Mouse (Mus musculus) kidney, adult 11 months (tissue): Measurements from ENCODE around the gene 9430097D07Rik.

Experiments
- DNase-seq: peaks from one replicate; pipeline ENCODE4 v3.0.0; 2022

The 9430097D07Rik gene

DNA sequence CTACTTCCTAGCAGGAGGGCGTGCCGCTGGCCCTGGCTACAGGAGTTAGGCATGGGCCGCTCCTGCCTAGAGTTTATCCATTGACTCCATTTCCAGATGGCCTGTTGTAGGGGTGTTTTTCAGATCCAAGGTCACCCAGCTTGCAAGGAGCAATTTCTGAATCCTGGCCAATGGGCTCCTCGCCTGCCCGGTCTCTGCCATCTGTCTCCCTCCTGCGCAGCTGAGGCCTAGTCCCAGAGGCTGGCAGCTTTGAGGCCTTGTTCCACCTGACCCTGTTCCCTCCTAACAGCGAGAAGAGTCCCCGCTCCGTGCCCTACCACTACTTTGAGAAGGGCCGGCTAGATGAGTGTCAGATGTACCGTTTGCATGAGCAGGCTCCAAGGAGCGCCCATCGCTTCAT is 21.2 kb upstream of the 9430097D07Rik start:
- DNase-seq, result no peak

DNA sequence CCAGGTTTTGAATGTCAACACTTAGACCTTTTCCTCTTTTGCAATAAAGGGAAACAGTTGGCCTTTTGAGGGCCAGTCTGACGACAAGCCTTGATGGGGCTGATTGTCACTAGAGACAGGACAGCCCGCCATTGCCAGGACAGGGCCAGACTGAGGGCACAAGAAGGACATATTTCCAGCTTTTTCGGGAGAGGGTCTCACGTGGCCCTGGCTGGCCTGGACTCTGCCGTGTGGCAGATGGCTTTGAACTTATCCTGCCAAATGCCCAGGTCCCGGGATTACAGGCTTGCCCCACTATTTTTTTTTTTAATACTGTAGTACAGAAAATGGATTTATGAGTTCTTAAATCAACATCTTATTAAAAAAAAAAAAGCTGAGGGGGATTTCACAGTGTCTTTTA is 15.8 kb upstream of the 9430097D07Rik start:
- DNase-seq, result no peak

DNA sequence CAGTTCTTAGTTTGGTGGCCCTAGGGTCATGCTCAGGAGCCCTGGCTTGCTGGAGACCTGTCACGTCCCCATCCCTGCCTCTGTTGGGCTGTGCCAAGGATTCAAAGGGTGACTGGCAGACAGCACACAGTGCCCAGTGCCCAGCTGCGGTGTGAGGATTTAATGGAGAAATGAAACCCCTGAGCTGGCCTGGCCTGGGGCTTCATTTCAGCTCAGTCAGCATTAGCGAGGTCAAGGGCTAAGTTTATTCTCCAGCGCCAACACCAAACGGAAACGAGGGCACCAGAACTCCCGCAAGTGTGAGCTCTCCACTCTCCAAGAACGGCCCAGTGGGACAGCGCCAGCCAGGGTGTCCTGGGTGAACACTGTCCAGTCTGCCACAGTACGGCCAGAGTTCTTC is 14.7 kb upstream of the 9430097D07Rik start:
- DNase-seq, result no peak

DNA sequence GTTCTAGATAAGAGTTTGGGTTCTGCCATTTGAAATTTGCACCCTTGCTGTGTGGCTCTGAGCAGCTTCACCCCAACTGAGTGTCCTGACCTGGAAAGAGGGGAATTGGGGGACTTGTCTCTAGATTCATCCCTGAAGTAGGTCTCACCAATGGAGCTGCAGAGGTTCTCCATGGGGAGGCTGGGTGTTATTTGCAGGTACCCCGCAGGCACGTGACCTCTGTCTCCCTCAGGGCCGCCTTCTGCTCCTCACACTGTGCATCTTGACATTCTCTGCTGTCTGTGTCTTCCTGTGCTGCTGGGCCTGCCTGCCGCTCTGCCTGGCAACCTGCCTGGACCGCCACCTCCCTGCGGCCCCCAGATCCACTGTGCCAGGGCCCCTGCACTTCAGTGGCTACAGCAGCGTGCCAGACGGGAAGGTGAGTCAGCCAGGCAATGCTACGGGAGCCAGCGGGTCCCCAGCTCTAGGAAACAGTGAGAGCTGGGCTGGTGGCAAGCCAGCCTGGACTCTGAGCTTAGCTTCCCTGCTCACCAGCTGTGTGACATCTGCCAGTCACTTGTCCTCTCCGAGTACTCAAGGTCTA is 13.8 kb upstream of the 9430097D07Rik start:
- DNase-seq, result no peak

DNA sequence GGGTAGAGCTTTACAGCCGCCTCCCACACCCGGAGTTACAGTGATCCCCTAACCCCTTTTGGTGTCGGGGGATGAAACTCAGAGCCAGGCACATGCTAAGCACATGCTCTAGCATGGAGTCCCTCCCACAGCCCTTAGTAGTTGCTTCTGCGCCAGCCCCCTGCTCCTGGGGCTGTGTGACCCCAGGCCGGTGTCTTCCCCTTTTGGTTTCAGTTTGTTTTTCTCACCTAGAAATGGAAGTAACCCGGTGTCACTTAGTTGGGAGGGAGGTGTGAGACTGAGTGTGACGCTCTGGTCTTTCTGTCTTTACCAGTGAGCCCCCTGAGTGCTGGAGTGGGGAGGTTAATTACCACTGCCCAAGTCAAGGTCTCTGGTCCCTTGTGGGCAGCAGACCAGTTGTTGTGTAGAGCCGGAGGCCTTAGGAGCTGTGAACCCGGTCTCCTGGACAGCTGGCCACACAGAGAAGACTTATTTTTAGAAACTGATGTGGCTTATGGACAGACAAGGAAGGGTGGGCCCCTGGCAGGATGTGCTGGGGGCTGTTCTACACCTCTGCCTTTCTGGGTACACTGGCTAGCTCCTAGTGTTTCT is 12.3 kb upstream of the 9430097D07Rik start:
- peak; percentile 51 for DNase-seq

DNA sequence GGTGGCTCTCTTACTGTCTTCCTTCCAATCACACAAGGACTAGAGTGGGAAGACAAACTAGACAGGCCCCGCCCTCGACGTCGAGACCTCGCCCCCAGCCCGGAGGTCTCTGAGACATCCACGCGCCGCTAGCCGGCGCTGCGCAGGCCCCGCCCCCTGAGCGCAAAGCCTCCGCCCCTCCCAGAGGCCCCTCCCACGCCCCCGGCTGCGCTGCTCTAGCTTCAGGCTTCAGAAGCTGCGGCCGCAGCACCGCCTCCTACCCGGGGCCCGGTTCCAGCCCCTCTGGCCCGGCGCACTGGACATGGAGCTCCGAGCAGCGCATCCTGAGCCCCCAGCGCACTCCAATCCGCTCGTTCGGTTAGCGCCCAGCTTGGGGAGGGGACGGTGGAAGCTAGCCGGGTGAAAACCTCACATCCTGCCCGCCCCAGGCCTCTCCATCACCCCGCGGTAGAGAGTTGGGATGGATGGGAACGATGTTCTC is 11.4 kb upstream of the 9430097D07Rik start, which contains the start of gene St6galnac4:
Gene St6galnac4 (plus strand): TSS at position 225 of the 481 bp plus-strand sequence.
- DNase-seq, result peak; percentile 81

DNA sequence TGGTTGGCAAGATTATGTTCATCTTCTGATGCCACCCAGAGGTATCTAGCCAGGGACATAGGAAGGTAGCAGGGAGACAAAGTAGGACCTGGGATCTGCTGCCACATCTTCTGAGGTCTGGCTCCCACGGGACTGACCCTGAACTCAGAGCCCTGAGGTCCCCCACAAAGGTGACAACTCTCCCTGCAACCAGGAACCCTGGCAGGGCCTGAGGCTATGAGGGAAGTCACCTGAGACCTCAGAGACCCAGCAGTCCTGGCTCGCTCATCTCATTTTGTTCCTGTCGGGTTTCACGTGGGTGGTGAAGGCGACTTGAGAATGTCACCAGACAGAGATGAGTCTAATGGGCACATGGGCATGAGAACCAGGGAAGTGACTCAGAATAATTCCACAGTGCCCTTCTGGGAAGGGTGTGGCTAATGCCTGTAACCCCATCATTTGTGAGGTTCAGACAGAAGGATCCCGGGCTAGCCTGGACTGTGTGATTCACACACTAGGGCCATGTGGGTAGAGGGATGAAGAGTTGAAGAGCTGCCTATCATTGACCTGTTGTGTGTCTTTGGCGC is 9.7 kb upstream of the 9430097D07Rik start:
- no peak for DNase-seq

DNA sequence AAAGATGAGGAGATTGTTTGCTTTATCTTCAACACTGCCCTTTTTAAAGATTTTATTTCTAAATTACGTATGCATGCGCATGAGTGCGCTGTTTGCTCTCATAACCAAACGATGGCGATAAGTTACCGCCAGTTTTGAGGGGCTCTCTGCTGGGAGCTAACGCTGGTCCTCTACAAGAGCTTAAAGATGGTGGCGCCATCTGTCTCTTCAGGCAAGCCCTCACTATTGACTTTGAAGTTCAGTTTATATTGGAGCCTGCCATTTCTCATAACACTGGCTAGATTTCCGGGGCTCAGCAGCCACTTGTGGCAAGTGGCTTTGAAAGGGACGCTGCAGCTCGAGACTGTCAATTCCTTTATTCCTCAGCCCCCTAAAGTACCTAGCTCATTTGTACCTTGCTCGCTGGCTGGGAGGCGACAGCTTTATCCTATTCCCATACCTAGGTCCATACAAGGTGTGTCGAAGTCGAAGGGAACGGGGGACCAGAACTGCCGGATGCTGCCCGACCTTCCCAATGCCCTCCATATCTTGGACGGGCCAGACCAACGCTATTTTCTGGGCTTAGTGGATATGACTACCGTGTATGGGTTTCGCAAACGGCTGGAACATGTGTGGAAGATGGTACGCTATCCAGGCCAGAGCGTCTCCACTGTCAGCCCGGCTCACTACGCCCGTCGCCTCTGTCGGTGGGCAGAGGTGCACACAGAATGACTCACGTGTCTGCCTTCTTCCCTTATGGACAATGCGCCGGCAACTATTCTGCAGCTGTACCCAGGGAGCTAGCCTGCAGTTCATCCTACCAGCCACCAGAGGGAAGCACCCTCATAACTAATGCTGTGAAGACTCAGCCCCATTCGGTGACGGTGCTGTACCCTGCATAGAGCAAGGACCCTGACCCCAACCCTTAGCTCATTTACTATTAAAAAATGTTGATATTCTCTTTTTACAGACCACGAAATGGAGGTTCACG is 7.6 kb upstream of the 9430097D07Rik start:
- DNase-seq, result peak; percentile 75

DNA sequence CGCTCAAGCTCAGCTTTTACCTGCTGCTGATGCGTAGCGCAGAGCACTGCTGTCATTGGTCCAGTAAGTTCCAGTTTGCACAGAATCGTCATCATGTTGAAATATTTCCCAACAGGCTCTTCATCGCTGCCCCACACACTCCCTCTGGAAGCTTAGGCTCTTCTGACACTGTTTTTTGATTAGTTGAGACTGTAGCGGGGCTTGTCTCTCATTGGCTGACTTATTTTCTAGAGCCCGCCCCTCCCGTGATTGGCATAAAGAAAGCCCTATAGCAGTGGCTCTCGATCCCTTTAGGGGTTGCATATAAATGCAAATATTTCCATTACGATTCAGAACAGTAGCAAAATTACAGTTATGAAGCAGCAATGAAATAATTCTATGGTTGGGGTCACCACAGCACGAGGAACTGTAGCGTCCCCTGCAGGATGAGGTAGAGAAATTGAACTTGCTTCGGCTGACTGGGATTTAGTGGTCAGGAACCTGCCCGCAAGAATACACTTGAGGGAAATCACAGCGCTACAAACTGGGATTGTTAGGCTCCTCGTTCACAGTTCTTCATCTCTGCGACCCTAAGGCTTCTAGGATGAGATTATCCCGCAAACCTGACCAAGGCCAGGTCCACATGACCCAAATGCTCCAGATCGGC is 6.1 kb upstream of the 9430097D07Rik start:
- no peak for DNase-seq

DNA sequence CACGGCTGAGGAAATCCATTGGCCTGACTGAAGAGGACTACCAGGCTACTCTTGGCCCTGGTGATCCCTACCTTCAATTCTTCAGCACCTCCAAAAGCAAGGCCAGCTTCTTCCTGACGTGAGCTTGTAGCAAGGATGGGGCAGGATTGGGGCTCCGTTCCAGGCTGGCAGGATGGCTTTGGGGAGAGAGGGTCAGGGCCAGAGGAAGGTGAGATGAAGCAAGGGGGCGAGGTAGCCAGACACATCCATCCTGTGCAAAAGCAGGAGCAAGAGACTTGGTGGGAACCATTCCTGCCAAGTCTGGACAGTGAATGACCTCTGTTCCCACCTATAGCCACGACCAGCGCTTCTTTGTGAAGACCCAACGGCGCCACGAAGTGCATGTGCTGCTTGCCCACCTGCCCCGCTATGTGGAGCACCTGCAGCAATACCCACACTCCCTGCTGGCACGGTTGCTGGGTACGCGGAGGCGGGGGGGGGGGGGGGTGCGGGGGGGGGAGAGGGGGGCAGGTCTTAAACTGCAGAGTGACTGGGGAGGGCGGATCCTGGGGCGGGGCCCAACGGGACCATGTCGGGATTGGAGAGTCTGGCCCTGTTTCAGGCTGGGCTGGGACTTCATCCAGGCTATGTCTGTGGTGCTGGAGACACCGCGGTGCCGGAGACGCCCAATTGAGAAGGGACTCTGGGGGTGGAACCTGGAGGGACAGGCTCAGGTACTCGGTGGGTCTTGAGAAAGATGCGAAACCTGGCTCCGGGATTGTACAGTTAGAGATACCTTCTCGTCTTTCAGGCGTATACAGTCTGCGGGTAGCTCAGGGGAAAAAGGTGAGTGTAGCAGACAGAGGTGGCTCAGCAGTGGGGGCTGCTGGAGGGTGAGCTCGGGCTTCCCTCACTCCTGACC is 2.9 kb upstream of the 9430097D07Rik start:
- DNase-seq, result peak; percentile 55

DNA sequence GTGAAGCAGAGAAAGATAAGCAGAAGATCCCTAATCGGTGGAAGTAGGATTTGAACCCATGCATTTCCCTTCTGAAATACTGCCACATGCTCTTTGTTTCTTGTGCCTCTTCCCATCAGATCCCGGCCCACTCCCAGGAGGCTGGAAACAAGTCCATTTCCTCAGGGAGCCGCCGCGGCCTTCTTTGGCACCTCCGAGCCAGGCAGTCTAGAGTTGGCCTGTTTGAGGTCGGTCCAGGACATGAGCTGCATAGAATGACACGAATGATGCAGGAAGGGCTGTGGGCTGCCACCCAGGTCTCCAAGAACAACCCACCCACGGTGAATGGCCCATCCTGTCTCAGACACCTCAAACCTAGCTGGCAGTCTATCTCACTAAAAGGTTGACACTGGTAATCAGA is 1.0 kb upstream of the 9430097D07Rik start:
- DNase-seq, result no peak

DNA sequence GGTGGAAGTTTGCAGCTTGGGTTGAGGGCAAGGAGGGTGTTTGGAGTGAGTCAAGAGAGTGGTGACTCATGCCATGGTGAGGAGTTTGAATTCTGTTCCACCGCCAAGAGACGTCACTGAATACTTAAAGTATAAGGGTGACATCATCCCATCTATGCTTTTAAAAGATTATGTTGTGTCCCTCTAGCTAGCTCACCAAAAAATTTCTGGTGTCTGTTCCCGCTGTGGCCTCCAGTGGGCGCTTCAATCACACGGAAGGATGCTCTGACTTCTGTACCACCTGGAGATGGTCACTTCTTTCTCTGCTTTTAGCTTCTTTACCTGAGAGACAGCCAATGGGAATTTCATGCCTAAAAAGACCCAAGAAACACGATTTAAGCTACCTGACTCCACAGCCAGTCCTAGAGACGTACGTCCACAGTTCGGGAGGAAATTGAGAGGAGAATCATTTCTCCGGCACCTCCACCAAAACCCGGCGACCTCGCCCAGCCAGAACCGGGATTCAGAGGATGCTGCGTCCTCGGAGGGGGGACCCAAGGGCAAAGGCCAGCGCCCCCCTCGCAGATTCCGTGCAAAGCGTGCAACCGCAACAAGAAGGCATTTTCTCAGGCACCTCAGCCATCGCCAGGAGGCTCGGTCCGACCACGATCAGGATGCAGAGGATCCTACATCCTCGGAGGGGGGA is 441 bp downstream of the 9430097D07Rik start:
- no peak for DNase-seq

DNA sequence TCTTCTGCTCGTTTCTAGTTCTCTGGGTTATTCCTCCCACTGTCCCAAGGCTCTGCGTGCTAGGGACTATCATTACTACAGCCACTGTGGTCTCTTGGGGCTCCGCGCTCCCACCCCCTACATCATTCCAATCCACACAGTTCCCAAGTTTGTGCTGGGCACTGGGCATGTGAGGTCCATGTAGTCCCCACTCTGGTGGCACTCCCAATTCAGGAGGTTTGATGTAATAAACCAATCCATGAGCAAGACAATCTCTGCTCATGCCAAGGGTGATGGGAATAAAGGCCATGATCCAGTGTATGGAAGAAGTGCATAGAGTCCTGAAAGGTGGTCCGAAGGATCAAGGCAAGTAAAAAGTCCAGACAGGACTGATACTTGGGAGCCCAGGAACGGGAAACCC is 987 bp downstream of the 9430097D07Rik start, which contains the start of gene Pip5kl1:
Gene Pip5kl1 (plus strand): TSS at position 301 of the 400 bp plus-strand sequence.
- no peak for DNase-seq

DNA sequence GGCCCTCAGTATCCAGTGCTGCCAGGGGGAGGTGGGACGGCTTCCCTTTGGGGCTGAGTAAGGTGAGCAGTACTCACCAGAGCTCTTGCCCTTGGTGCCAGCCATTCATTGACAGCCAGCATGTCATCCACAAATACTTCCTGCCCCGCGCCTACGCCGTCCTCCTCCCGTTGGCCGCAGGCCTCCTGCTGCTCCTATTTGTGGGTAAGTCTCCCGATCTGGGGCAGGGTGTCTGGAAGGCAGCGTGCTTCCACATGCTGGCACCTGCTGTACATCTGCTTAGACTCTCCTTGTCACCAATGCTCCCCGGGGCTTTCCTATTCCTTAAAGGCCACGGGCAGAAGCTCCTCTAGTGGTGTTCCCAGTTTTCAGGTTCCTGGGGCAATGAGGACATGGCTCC is 3.3 kb downstream of the 9430097D07Rik start:
- no peak for DNase-seq

DNA sequence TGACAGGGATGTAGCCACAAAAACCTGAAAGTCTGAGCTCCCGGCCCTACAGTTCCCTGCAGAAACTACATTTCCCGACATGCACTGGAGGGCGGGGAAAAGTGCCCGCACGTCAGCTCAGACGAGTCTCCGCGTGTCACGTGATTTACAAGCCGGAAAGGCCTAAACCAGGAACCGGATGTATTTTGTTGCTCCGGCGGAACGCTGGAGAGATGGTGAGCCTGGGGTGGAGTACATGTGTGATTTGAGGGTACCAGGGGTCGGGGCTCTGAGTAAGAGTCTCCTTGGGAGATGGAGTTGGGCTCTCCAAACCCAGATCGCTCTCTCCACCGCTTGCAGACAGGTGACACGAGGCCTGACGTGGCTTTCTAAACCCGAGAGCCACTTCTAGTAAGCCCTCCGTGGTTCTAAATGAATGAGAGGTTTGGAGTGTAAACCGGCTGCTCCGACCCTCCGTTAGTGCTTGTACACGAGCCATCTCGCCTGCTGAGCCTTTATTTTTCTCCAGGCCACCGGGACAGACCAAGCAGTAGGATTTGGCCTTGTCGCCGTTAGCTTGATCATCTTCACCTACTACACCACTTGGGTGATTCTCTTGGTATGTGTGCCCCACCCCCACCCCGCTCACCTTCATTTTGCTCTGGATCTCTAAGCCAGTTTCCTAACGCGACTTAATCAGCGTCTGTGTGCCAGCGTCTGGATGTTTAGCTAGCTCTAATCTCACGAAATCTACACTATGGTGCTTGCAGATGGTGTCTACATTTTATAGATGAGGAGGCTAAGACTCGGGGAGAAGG is 4.6 kb downstream of the 9430097D07Rik start, which contains the start of gene Dpm2:
Gene Dpm2 (plus strand): TSS at position 161 of the 797 bp plus-strand sequence.
- peak; percentile 91 for DNase-seq

DNA sequence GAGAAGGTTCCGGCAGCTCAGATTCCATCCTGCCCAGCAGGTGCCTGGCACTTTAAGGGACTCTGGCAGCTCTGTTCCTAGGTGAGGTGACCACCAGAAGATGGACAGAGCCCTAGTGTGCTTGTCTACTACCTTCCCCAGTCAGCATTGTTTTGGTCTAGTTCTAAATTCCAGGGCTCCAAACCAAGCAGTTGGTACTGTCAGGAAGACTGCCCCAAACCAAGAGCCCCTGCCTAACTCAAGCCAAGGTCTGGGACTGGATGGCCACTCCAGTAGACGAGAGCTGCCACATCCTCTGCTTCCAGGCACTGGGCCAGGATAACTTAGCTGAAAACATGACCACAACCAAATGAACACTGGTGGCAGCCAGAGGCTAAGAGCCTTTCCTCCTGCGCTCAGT is 6.5 kb downstream of the 9430097D07Rik start:
- no peak for DNase-seq

DNA sequence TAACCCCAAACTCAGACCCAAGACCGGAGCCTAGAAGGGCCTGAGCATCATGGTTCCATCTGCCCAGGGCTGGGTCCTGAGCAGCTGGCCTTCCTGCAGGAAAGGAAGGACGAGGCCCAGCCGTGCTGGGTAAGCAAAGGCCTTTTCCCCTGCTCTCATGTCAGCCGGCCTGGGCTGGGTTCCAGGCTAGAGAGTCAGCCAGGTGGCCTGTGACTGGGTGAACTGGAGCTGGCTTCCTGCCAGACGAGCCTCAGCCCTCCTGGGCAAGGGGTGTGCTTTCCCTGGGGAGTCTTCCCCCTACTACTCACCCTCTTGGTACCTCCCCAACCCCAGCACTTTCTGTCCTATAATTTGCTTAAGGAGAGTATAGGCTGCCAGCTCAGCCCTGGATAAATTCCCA is 7.3 kb downstream of the 9430097D07Rik start:
- no peak for DNase-seq

DNA sequence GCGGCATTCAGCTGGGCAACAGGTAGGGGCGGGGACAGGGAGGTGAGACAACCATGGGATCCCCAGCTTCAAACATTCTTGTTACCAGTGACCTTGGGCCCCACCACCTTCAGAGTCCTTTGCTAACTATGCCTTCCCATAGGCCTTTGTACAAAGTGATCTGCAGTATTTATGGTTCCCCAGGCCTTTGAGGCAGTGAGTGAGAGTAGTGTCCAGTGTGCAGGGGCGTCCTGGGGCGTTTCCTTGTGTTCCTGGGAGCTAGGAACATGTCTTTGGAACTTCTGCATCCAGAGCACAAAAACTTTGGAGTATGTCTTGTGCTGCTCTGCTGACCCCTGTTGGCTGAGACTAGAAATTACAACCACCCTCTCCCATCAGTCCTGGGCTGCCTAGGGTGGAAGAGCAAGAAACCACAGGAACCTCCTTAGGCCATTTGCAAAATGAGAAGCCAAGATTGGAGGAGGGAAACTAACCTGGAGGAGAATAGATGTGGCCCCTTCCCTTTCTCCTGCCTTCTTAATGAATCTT is 8.9 kb downstream of the 9430097D07Rik start:
- DNase-seq, result peak; percentile 67

DNA sequence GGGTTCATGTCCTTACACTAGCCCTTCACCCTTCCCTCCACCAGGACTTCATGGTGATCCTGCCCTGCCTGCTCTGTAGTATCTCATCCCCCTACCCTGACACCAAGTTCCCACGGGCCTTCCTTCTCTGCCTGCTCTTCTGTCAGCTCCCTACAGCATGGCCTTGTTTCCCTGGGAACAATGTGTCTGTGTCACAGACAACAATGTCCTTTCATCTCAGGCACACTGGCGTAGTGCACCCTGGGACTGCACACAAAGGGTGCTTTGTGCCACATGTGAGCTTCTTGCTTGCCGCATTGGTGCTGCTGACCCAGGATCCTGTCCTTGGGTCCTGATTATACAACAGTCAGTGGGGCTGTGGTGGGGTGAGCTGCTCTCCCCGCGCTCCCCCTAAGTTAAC is 15.9 kb downstream of the 9430097D07Rik start:
- no peak for DNase-seq

DNA sequence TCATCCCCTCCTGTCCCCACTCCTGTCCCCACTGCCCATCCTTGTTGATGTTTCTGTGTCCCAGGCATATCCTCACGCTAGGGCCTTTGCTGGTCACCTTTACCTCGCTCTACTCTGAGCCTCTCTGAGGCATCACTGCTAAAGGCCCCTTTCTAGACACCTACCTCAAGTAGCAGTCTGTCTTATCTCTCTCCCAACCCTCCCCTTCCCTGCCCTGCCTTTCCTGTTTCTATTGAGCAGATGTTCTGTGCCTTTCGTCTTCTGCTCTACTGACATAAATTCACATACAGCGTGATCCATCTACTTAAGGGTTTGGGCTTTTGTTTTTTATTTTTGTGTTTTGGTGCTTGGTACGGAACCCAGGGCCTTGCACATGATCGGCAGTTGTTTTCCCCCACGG is 19.5 kb downstream of the 9430097D07Rik start:
- DNase-seq, result no peak
